Mouse (Mus musculus) forebrain, embryonic 14.5 days (tissue): ENCODE data around the gene Cuta. TPM values are rescaled to one million over a fixed set of nuclear protein-coding genes. Genes with fewer than 3 reads are reported as not detected.

Source experiments
- ATAC-seq: fragments of 200-750 bp; cut with Nextera tagmentation; 2 replicates; pipeline ENCODE4 v1.8.0; 2017; ENCODE audit warnings: mild to moderate bottlenecking, moderate library complexity
- DNase-seq: peaks from one replicate; pipeline ENCODE4 v3.0.0-alpha.2; 2015; ENCODE audit warnings: low spot score
- H3K27ac ChIP-seq: fragments of 300-500 bp; sonication (generic); 2 replicates; pipeline ENCODE4 v1.5.1; 2014; ENCODE audit warnings: low read depth, mild to moderate bottlenecking, control low read depth, low read length, moderate library complexity
- H3K27me3 ChIP-seq: fragments of 300-500 bp; sonication (generic); replicated peaks from 2 replicates; pipeline ENCODE4 v1.6.1; 2014; ENCODE audit warnings: low read length, control low read depth, mixed read lengths; ENCODE audit not compliant: control insufficient read depth, insufficient read depth
- H3K36me3 ChIP-seq: fragments of 300-500 bp; sonication (generic); 2 replicates; pipeline ENCODE4 v1.6.1; 2014; ENCODE audit warnings: low read length, control low read depth; ENCODE audit not compliant: control insufficient read depth, insufficient read depth
- H3K4me1 ChIP-seq: fragments of 300-500 bp; sonication (generic); 2 replicates; pipeline ENCODE4 v1.6.1; 2014; ENCODE audit warnings: antibody characterized with exemption, low read length, control low read depth; ENCODE audit not compliant: control insufficient read depth, insufficient read depth
- H3K4me2 ChIP-seq: fragments of 300-500 bp; sonication (generic); 2 replicates; pipeline ENCODE4 v1.6.1; 2014; ENCODE audit warnings: mild to moderate bottlenecking, control low read depth, low read length
- H3K4me3 ChIP-seq: fragments of 300-500 bp; sonication (generic); 2 replicates; pipeline ENCODE4 v1.5.1; 2014; ENCODE audit warnings: low read depth, low read length, control low read depth
- H3K9ac ChIP-seq: fragments of 300-500 bp; sonication (generic); 2 replicates; pipeline ENCODE4 v1.6.1; 2014; ENCODE audit warnings: mild to moderate bottlenecking, low read length, control low read depth, moderate library complexity
- H3K9me3 ChIP-seq: fragments of 300-500 bp; sonication (generic); replicated peaks from 2 replicates; pipeline ENCODE4 v1.6.1; 2016; ENCODE audit warnings: low read length, control low read depth, mixed read lengths; ENCODE audit not compliant: control insufficient read depth
- WGBS: fragments of 180-500 bp; shearing (Covaris S2); extraction: QIAGEN DNeasy Blood & Tissue Kit; methylation state at CpG from one replicate; pipeline ENCODE4 v1.1.7; 2014; 5-methylcytosine and 5-hydroxymethylcytosine counted together
- polyA plus RNA-seq: library from polyadenylated mRNA; unstranded; fragments of >200 nt; fragmentation: Nextera tagmentation; extraction: Ambion mirVana; gene quantifications from 2 replicates; pipeline ENCODE4 v1.2.1, GENCODE M21; 2014

Gene Cuta
- polyA plus RNA-seq, 1 experiment from 2014 or later: 150 TPM

DNA sequence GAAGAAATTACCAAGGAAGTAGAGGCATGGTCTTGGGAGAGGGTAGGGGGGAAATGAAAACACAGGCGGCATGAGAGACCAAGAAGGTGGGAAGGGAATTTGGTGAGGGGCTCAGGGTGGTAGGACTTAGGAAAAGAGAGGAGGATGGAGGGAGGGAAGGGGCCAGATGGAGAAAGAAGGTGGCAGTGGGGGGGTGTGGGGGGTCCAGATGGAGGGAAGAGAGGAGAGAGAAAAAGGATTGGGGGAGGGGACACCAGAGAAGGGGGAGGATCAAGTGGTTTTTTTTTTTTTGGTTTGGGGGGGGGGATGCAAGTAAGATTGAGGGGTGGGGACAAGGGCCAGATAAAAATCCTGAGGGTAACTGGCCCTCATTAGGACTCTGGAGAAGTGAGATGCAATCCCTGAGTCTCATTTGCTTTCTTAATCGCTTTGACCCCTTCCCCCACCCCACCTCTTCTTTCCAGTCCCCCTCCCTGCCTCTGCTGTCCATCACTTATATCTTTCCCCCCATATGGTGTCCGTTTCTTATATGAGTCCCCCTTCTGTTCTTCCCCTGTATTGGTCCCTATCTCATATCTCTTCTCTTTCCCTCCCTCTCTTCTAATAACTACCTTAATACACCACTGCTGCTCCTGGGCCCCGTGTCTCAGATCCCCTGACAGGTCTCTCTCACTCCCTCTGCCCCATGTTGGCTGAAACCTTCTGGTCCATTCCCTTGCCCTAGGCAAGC, 2.6 kb upstream of the Cuta start:
- peak; percentile 19 for DNase-seq
- Histone ChIP-seq H3K27me3 (no peaks in the 10 kb centered on the region), H3K36me3 (peaks cover 7% of the 10 kb centered on the region), H3K4me3 (peak overlapping the region; percentile 49), H3K4me2 (peak overlapping the region; percentile 71), H3K9ac (peak overlapping the region; percentile 77), H3K9me3 (no peaks in the 10 kb centered on the region), H3K27ac (peak overlapping the region; percentile 96), H3K4me1 (peaks cover 49% of the 10 kb centered on the region)
- 6% methylated on average over 4 of the region's 4 CpGs for WGBS
- ATAC-seq: no peak

DNA sequence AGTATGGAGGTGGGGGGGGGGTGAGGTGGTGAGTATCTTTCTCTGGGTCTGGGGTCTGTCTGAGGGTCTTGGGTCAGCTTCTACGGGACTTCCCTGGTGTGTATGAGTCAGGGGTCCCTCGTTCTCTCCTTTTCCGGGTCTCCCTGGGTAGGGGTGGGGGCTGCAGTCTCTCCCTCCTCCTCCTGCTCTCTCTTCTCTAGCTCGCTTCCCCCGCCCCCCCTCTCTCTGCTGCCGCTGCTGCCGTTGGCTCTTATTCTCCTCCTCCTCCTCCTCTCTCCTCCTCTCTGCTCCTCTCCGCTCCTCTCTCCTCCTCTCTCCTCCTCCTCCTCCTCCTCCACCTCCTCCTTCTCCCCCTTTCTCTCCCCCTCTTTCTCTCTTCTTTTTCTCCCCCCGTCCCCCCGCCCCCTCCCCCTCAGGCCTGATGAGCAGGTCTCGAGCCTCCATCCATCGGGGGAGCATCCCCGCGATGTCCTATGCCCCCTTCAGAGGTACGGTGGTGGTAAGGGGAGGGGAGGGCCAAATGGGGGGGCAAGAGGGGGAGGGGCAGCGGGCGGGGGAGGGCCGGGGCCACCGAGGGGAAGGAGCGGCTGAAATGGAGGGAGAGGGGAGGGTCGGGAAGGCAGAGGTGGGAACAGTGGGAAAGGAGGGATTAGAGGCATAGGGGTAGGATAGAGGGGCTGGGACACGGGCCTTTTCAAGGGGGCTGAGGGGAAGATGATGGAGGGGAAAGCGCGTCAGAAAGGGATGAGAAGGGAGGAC, 1.8 kb upstream of the Cuta start, which contains the start of gene Syngap1:
Gene Syngap1, plus strand, starts transcription at position 223 of the 759 bp plus-strand sequence.
- peaks cover 41% of the 10 kb centered on the region for H3K4me1 ChIP-seq
- 2% methylated on average over 23 of the region's 24 CpGs for WGBS
- ATAC-seq (peak; percentile 16; the same call in 1 of the 2 replicates), DNase-seq (peak; percentile 87)
- peak within 1 kb of the TSS; percentile 96 for H3K27ac ChIP-seq
- H3K4me3 ChIP-seq: peak within 1 kb of the TSS; percentile 50
- no peaks in the 10 kb centered on the region for H3K9me3 ChIP-seq
- H3K4me2 ChIP-seq: peak within 1 kb of the TSS; percentile 71
- H3K27me3 ChIP-seq: no peaks in the 10 kb centered on the region
- H3K36me3 ChIP-seq: peaks cover 15% of the 10 kb centered on the region
- H3K9ac ChIP-seq: peak within 1 kb of the TSS; percentile 77

DNA sequence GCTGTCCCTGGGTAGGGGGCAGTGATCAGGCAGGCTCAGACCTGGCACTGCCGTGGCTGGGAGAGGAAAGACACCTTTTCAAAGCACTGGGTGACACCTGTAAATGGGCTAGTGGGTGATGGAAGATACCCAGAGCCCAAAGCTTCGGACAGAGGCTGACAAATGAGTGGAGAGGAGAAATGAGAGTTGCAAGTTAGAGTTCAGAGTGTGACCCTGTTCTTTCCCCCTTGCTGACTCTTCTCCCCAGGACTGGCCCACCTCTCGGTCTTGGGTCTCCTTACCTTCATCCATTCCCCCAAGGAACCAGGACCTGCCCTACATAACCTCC, 568 bp upstream of the Cuta start:
- DNase-seq (no peak), ATAC-seq (no peak)
- peak overlapping the region; percentile 71 for H3K4me2 ChIP-seq
- peaks cover 34% of the 10 kb centered on the region for H3K4me1 ChIP-seq
- H3K27me3 ChIP-seq: no peaks in the 10 kb centered on the region
- peaks cover 28% of the 10 kb centered on the region for H3K36me3 ChIP-seq
- peak overlapping the region; percentile 62 for H3K9ac ChIP-seq
- H3K4me3 ChIP-seq: peak overlapping the region; percentile 50
- H3K9me3 ChIP-seq: no peaks in the 10 kb centered on the region
- H3K27ac ChIP-seq: peak overlapping the region; percentile 96
- WGBS: 4% methylated on average over 3 of the region's 3 CpGs

DNA sequence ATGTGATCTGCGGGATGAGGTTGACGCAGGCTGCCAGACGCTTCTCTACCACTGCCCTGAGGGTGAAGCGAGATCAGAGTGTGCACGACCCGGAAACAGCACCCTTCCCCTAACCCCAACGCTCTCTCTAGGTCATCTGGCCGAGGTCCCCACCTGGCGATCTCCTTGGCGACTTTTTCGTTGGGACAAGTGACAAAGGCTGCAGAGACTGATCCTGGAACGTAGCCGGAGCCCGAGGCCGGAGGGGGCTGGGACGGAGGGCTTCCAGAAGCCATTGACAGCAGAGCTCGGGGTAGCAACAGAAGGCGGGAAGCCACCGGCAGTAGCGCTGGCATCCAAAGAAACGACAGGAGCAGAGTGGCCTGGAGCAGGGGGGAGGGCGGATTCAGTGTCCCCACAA, 638 bp downstream of the Cuta start:
- Histone ChIP-seq H3K9ac (peak overlapping the region; percentile 69), H3K27ac (peak overlapping the region; percentile 67), H3K9me3 (no peaks in the 10 kb centered on the region), H3K27me3 (no peaks in the 10 kb centered on the region), H3K4me1 (peaks cover 35% of the 10 kb centered on the region), H3K4me3 (peak overlapping the region; percentile 50), H3K4me2 (peak overlapping the region; percentile 90), H3K36me3 (peaks cover 37% of the 10 kb centered on the region)
- 1% methylated on average over 22 of the region's 22 CpGs for WGBS
- no peak for ATAC-seq
- DNase-seq: no peak

DNA sequence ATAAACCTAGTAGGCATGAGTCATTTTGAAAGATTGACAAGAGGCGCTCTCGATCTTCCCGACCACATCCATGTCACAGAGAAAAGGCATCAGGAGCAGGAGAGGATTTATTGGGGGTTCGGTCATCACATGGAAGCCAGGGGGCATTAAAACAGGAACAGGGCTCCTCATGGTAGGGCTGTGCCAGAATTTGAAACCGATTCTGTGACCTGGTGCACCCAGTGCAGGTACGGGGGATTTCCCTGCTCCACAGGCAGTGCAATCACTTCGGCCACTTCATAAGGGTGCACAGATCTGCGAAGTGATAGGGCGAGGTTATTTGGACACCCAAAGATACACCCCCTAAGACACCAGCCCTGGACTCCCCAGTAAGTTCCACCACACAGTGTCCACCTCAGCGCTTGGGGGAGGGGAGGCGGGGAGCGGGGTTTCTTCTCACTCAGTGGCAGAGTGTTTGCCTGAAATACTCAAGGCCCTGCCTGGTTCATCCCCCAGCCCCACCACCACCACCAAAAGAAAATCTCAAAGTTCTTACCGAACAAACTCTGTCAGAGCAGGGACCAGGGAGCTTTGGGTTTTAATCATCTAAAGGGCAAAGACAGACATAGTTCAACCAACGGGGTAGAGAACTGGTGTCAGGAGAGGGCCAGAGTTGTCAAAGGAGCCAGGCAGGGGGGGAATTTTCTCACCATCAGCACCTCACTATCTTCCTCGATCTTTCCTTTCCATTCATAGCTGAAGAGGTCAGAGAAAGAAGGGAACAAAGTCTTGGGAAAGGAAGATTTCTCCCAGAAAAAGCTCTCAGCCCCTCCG, 1.3 kb downstream of the Cuta start:
- Histone ChIP-seq H3K9me3 (no peaks in the 10 kb centered on the region), H3K4me3 (peak overlapping the region; percentile 50), H3K4me2 (peak overlapping the region; percentile 90), H3K27me3 (no peaks in the 10 kb centered on the region), H3K27ac (0 out of 2 replicates have a peak overlapping the region, but pooled peaks have one; percentile 67), H3K36me3 (peaks cover 37% of the 10 kb centered on the region), H3K9ac (peak overlapping the region; percentile 69), H3K4me1 (peaks cover 35% of the 10 kb centered on the region)
- ATAC-seq: no peak
- WGBS: 62% methylated on average over 16 of the region's 16 CpGs
- no peak for DNase-seq

DNA sequence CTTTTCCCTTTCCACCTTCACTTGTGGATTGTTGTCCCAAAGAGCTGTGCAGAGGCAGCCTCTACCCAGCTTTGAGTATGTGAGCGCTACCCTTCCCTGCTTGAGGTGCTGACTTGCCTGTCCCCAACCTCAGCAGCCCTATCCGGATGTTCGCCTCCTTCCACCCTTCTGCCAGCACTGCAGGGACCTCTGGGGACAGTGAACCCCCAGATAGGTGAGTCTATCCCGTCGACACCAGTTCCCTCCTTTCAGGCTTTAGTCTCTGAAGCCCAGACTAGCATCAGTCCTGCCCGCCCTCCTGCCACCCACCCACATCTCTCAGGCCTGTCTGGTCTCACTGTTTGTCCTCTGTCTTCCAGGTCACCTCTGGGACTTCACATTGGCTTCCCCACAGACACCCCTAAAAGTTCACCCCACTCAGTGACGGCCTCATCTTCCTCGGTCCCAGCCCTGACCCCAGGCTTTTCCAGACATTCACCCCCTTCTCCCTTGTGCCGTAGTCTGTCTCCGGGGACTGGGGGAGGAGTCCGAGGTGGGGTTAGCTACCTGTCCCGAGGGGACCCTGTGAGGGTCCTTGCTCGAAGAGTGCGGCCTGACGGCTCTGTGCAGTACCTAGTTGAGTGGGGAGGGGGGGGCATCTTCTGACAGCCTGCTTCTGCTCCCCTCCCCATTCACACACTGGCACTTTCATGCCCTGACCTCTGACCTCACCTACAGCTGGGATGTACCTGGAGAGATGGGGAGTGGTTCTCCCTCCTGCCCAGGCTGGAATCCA, 2.3 kb downstream of the Cuta start:
- peaks cover 37% of the 10 kb centered on the region for H3K36me3 ChIP-seq
- H3K27ac ChIP-seq: no peak overlapping the region
- WGBS: 88% methylated on average over 15 of the region's 15 CpGs
- H3K9me3 ChIP-seq: no peaks in the 10 kb centered on the region
- DNase-seq (no peak), ATAC-seq (no peak)
- H3K4me3 ChIP-seq: no peak overlapping the region
- no peak overlapping the region for H3K9ac ChIP-seq
- H3K4me1 ChIP-seq: peaks cover 26% of the 10 kb centered on the region
- no peaks in the 10 kb centered on the region for H3K27me3 ChIP-seq
- H3K4me2 ChIP-seq: no peak overlapping the region

DNA sequence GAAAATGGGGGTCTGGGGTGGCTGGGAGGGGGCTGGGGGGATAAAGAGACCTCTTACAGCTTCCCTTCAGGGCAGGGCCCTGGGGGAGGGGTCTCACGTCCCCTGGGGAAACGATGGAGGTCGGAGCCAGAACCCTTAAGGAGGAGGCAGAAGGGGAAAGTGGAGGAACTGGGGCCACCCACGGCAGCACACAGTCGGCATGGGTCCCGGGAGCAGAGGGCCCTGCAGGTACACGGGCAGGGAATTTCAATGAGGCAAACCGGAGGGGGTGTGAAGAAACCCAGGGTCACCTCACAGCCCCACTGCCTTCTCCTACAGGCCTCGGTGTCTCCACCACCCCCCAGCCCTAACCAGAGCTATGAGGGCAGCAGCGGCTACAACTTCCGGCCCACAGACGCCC, 2.9 kb downstream of the Cuta start:
- H3K36me3 ChIP-seq: peaks cover 37% of the 10 kb centered on the region
- H3K9ac ChIP-seq: no peak overlapping the region
- DNase-seq: no peak
- no peak overlapping the region for H3K4me2 ChIP-seq
- no peak for ATAC-seq
- H3K4me1 ChIP-seq: peaks cover 25% of the 10 kb centered on the region
- H3K9me3 ChIP-seq: no peaks in the 10 kb centered on the region
- H3K27ac ChIP-seq: no peak overlapping the region
- no peak overlapping the region for H3K4me3 ChIP-seq
- H3K27me3 ChIP-seq: no peaks in the 10 kb centered on the region
- 89% methylated on average over 12 of the region's 12 CpGs for WGBS

DNA sequence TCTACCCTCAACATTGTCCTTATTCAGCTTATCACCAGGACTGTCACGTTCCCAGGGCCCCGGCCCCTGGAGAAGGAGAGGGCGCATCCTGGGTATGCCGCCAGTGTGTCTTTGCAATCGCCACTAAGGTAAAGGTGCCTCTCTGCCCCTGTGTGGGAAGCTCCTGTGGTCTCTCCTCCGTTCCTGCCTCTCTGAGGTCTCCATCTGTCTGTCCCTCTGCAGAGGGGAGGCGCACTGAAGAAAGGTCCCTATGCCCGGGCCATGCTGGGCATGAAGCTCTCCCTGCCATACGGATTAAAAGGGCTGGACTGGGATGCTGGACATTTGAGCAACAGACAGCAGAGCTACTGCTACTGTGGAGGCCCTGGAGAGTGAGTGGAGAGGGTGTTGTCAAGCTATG, 4.3 kb downstream of the Cuta start:
- Histone ChIP-seq H3K4me3 (no peak overlapping the region), H3K9ac (no peak overlapping the region), H3K27ac (no peak overlapping the region), H3K4me1 (peaks cover 16% of the 10 kb centered on the region), H3K27me3 (no peaks in the 10 kb centered on the region), H3K36me3 (peaks cover 37% of the 10 kb centered on the region), H3K4me2 (no peak overlapping the region), H3K9me3 (no peaks in the 10 kb centered on the region)
- no peak for ATAC-seq
- DNase-seq: no peak
- WGBS: 97% methylated on average over 9 of the region's 9 CpGs
